9 mouse cellular contexts compared by ENCODE assay signal in the genomic region with DNA sequence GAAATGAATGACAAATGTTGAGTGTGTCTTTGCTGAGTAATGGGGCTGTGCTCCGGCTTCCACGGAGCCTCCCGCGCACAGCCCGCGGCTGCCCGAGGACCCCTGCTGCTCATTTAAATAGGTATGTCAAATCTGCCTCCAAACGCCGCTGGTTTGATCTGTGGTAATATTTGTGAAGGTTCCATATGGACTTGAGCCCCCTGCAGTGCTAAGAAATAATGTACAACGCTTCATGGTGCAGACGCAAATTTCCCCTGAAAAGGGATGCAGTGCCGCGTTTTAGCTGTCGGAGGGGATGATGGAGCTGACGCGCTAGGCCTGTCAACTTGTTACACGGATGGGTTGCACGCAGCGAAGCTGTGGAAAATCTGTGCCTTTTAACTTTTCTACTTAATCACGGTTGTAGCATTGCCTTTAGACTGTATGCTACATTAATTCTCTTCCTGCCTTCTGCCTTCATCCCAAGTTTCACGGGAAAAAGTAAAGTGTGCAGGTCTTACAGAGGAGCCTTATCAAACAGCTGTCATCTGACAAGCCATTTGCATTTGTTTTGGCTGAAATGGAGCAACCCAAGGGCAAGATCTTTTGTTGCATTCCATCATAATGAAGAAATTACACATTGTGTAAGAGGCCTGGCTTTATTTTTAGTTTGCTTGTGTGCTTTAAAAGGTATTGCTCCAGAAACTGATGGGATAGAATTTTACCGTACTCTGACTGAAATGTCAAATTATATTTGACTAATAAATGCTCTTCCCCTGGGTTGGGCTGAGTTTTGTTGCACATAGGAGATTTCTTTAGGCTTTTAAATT. TPM values are rescaled to one million over a fixed set of nuclear protein-coding genes. Genes with fewer than 3 reads are reported as not detected.
DNase-seq lines count a peak whose midpoint lies in the region; ATAC-seq and TF ChIP-seq lines count a peak whose summit lies in the region.
"Had no signal": no experiment of that assay in that cellular context is flagged by ENCODE, and none has a peak within 500 bp of the region (broad histone marks: within the 10 kb centered on the region; RNA-seq: fewer than 3 reads in every experiment).

No protein-coding gene starts in this region.

- H3K27ac ChIP-seq in hindbrain, embryonic 13.5 days, result peak overlapping the region; percentile 85
- H3K27ac ChIP-seq in neural tube, embryonic 15.5 days (replicated peaks), result peak overlapping the region; percentile 25; the same call in 1 of the 2 replicates
- no peak overlapping the region for H3K27ac ChIP-seq in layer of hippocampus, adult 2 months

- peak overlapping the region; percentile 43 for H3K4me2 ChIP-seq in hindbrain, embryonic 13.5 days
- H3K4me2 ChIP-seq in neural tube, embryonic 15.5 days, result peak overlapping the region; percentile 40

- intact Hi-C loops in left cerebral cortex, postnatal 4 days (cut with DNase I), result no loop called here
- intact Hi-C loops in left cerebral cortex, postnatal 25 days (cut with DNase I), result no loop called here

- no peaks in the 10 kb centered on the region for H3K9me3 ChIP-seq in hindbrain, embryonic 13.5 days
- no peaks in the 10 kb centered on the region for H3K9me3 ChIP-seq in neural tube, embryonic 15.5 days (replicated peaks)

- DNase-seq in left cerebral cortex, postnatal 4 days, result peak; percentile 18
- DNase-seq in left cerebral cortex, postnatal 25 days (ENCODE audit: low spot score in 2 of 2), result no peak
- DNase-seq in embryo, embryonic 11 days, result peak; percentile 53
- DNase-seq in layer of hippocampus, adult 2 months (ENCODE audit: low spot score in 2 of 2), result no peak
- no peak for DNase-seq in layer of hippocampus, adult 8-10 months (ENCODE audit: low spot score in 2 of 2)

- TF ChIP-seq CTCF in layer of hippocampus, adult 2 months (conservative IDR thresholded peaks at IDR 0.05), result no peak

- ATAC-seq in hindbrain, embryonic 13.5 days (ENCODE audit: low FRiP score), result peak; percentile 74
- peak; percentile 53 for ATAC-seq in neural tube, embryonic 15.5 days (ENCODE audit: low FRiP score)
- ATAC-seq: intestine, embryonic 16.5 days had no signal

- no peaks in the 10 kb centered on the region for H3K36me3 ChIP-seq in hindbrain, embryonic 13.5 days
- 0 out of 2 replicates have a peak, but pooled peaks cover 2% of the 10 kb centered on the region for H3K36me3 ChIP-seq in neural tube, embryonic 15.5 days

- H3K4me3 ChIP-seq in hindbrain, embryonic 13.5 days, result 0 out of 2 replicates have a peak overlapping the region, but pooled peaks have one; percentile 4
- no peak overlapping the region for H3K4me3 ChIP-seq in neural tube, embryonic 15.5 days (replicated peaks)
- no peak overlapping the region for H3K4me3 ChIP-seq in layer of hippocampus, adult 2 months
- H3K4me3 ChIP-seq: erythroblast, embryonic 14.5 days had no signal

- 17% methylated on average over 22 of the region's 22 CpGs for WGBS in hindbrain, embryonic 13.5 days
- WGBS in neural tube, embryonic 15.5 days, result 26% methylated on average over 22 of the region's 22 CpGs

- H3K4me1 ChIP-seq in hindbrain, embryonic 13.5 days (replicated peaks), result peaks cover 32% of the 10 kb centered on the region
- peaks cover 19% of the 10 kb centered on the region for H3K4me1 ChIP-seq in neural tube, embryonic 15.5 days

- no peaks in the 10 kb centered on the region for H3K27me3 ChIP-seq in hindbrain, embryonic 13.5 days
- H3K27me3 ChIP-seq in neural tube, embryonic 15.5 days (replicated peaks), result no peaks in the 10 kb centered on the region

- peak overlapping the region; percentile 14; the same call in 1 of the 2 replicates for H3K9ac ChIP-seq in hindbrain, embryonic 13.5 days
- H3K9ac ChIP-seq in neural tube, embryonic 15.5 days (replicated peaks), result no peak overlapping the region

RNA-seq across cellular contexts. Expression of a gene that starts 37.7 kb away (rescaled TPM):
- total RNA-seq in left cerebral cortex, postnatal 4 days (2021), result 10 to 100 TPM; 34.6 to 38.3 TPM
- total RNA-seq in left cerebral cortex, postnatal 25 days (2021), result 10 to 100 TPM; 37.5 to 39.1 TPM
- polyA plus RNA-seq in hindbrain, embryonic 13.5 days (2015; fragmentation: Nextera tagmentation; extraction: Ambion mirVana), result 34.3 and 35.7 TPM in 2 replicates
- 35.6 and 38.0 TPM in 2 replicates for polyA plus RNA-seq in neural tube, embryonic 15.5 days (2015; fragmentation: Nextera tagmentation; extraction: Ambion mirVana)
- 10 to 100 TPM; 46.5 to 51.4 TPM for total RNA-seq in layer of hippocampus, adult 2 months (2021)
- total RNA-seq in layer of hippocampus, adult 8-10 months (2022), result 10 to 100 TPM; 40.0 to 49.9 (median 46.9) TPM

Comparison
In these comparisons a context has a peak if more than half of its experiments do, and no peak if none do; other contexts are left out.
1. DNase-seq: peak in left cerebral cortex, postnatal 4 days (single experiment) and embryo, embryonic 11 days (single experiment); none in left cerebral cortex, postnatal 25 days (0 of 2), layer of hippocampus, adult 2 months (0 of 2) and layer of hippocampus, adult 8-10 months (0 of 2).